Mouse (Mus musculus) brain, embryonic 14.5 days (tissue): ENCODE measurements at regions not wholly inside any gene's neighbourhood (a gene's known extent, or its start where the extent isn't known, plus 50 kb on each side); places are given as distances from the start of the nearest gene placed in this dataset.

ENCODE experiments used
- CTCF ChIP-seq: fragments of 200-500 bp; IDR thresholded peaks from 2 replicates; pipeline ENCODE4 v1.5.1; 2012; ENCODE audit warnings: inconsistent platforms, mild to moderate bottlenecking, moderate library complexity, borderline replicate concordance; ENCODE audit not compliant: insufficient read depth, insufficient read length; ENCODE audit errors: extremely low read depth
- POLR2A ChIP-seq: fragments of 200-500 bp; IDR thresholded peaks from 2 replicates; pipeline ENCODE4 v1.6.1; 2012; ENCODE audit warnings: mild to moderate bottlenecking, inconsistent platforms, borderline replicate concordance; ENCODE audit not compliant: poor library complexity, insufficient read depth, insufficient read length, severe bottlenecking; ENCODE audit errors: extremely low read depth

DNA sequence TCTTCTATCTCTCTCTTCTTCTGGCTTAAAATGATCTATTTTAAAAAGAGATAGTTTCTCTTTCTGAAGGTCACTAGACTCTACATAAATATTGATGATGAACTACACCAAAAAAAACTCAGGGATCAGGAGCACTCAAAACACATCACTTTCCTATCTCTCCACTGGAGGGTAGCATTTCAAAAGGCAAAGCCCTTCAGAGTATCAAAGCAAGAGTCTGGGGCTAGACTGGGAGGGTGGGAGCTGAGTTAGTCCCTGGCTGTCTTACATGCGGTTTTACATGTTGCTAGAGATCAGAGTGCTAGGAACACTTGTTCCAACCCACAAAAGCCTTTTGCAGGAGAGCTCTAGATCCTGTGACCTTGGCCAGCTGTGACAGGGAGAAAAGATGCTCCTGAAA is 423.2 kb downstream of the Dad1 start:
- TF ChIP-seq CTCF = peak; percentile 1; the same call in 1 of the 2 replicates
- TF ChIP-seq POLR2A = no peak
